Mouse (Mus musculus) MEL-GATA-1-ER (cell line): ENCODE measurements at regions not wholly inside any gene's neighbourhood (a gene's known extent, or its start where the extent isn't known, plus 50 kb on each side); places are given as distances from the start of the nearest gene placed in this dataset.

Source experiments
- DNase-seq: peaks from one replicate; pipeline ENCODE4 v3.0.0-alpha.2; 2012; ENCODE audit warnings: low read depth; ENCODE audit errors: extremely low read depth

- peak; percentile 25 for DNase-seq
Observed at GRCm38 (mm10) chr13:35079685-35080084, 52.8 kb upstream of the Eci2 start.

- DNase-seq: no peak
Observed at GRCm38 (mm10) chr13:35085386-35085785, 58.5 kb upstream of the Eci2 start.

GRCm38 (mm10) chr13:35087246-35088040 lies 60.5 kb upstream of the Eci2 start:
- DNase-seq: no peak

GRCm38 (mm10) chr13:35091155-35091554 lies 64.3 kb upstream of the Eci2 start:
- DNase-seq: no peak

GRCm38 (mm10) chr13:35119782-35120181 lies 92.9 kb upstream of the Eci2 start:
- DNase-seq: no peak

GRCm38 (mm10) chr13:35129475-35129874 lies 102.6 kb upstream of the Eci2 start:
- peak; percentile 81 for DNase-seq

- no peak for DNase-seq
Observed at GRCm38 (mm10) chr13:35131272-35132185, 104.6 kb upstream of the Eci2 start.

GRCm38 (mm10) chr13:35151629-35152028 lies 124.7 kb upstream of the Eci2 start:
- no peak for DNase-seq

GRCm38 (mm10) chr13:35159456-35159855 lies 132.6 kb upstream of the Eci2 start:
- no peak for DNase-seq

GRCm38 (mm10) chr13:35160767-35161166 lies 133.9 kb upstream of the Eci2 start:
- no peak for DNase-seq

- no peak for DNase-seq
Observed at GRCm38 (mm10) chr13:35166080-35166479, 139.2 kb upstream of the Eci2 start.

GRCm38 (mm10) chr13:35166831-35167541 lies 140.1 kb upstream of the Eci2 start:
- no peak for DNase-seq

GRCm38 (mm10) chr13:35171562-35172254 lies 144.8 kb upstream of the Eci2 start:
- DNase-seq: no peak

- DNase-seq: no peak
Observed at GRCm38 (mm10) chr13:35173522-35173921, 146.6 kb upstream of the Eci2 start.

- DNase-seq: no peak
Observed at GRCm38 (mm10) chr13:35175587-35175986, 148.7 kb upstream of the Eci2 start.

- DNase-seq: no peak
Observed at GRCm38 (mm10) chr13:35177305-35177704, 150.4 kb upstream of the Eci2 start.

- no peak for DNase-seq
Observed at GRCm38 (mm10) chr13:35189028-35189711, 162.3 kb upstream of the Eci2 start.

- DNase-seq: no peak
Observed at GRCm38 (mm10) chr13:35202069-35202468, 175.2 kb upstream of the Eci2 start.

GRCm38 (mm10) chr13:35208319-35208718 lies 181.4 kb upstream of the Eci2 start:
- no peak for DNase-seq

- peak; percentile 85 for DNase-seq
Observed at GRCm38 (mm10) chr13:35209551-35209950, 182.7 kb upstream of the Eci2 start.
